Mouse (Mus musculus) MEL (cell line): ENCODE results near the gene Tfap2e. TPM values are rescaled to one million over a fixed set of nuclear protein-coding genes. Genes with fewer than 3 reads are reported as not detected.
A peak's percentile ranks its signal among the peaks of the same experiment; 100 is the strongest.

ENCODE experiments used
- DNase-seq: peaks from one replicate; pipeline ENCODE4 v3.0.0; 2011; ENCODE audit warnings: low read depth, low spot score
- H3K27ac ChIP-seq: 2 replicates; pipeline ENCODE4 v1.5.1; 2012; ENCODE audit warnings: low read depth, mild to moderate bottlenecking, control low read depth, low read length, moderate library complexity; ENCODE audit not compliant: control insufficient read depth
- H3K27me3 ChIP-seq, 2 experiments: fragments of 150-350 bp in 1 of 2; sonication (generic) in 1 of 2; 2 replicates each; pipeline ENCODE4 v1.6.1; 2012; ENCODE audit warnings: low read length in 2 of 2, mild to moderate bottlenecking in 2 of 2, improper control_type of control experiment in 1 of 2, moderate library complexity in 1 of 2; ENCODE audit not compliant: insufficient read depth in 2 of 2, control insufficient read depth in 1 of 2
- H3K36me3 ChIP-seq, 2 experiments: 2 replicates each; pipeline ENCODE4 v1.6.1; 2012 to 2014; ENCODE audit warnings: low read length in 2 of 2, improper control_type of control experiment in 1 of 2, inconsistent platforms in 1 of 2, mild to moderate bottlenecking in 1 of 2; ENCODE audit not compliant: insufficient read depth in 2 of 2, control insufficient read depth in 1 of 2
- H3K4me1 ChIP-seq, 2 experiments: fragments of 150-350 bp in 1 of 2; sonication (generic) in 1 of 2; 2 replicates each; pipeline ENCODE4 v1.6.1; 2012; ENCODE audit warnings: low read length in 2 of 2, improper control_type of control experiment in 1 of 2, mild to moderate bottlenecking in 1 of 2; ENCODE audit not compliant: insufficient read depth in 2 of 2, control insufficient read depth in 1 of 2
- H3K4me3 ChIP-seq, 2 experiments: fragments of 150-350 bp in 1 of 2; sonication (generic) in 1 of 2; 2 replicates each; pipeline ENCODE4 v1.5.1; 2012; ENCODE audit warnings: low read depth in 2 of 2, low read length in 2 of 2, mild to moderate bottlenecking in 2 of 2, moderate library complexity in 2 of 2, control low read depth in 1 of 2, improper control_type of control experiment in 1 of 2; ENCODE audit not compliant: control insufficient read depth in 1 of 2, insufficient read depth in 1 of 2
- H3K79me2 ChIP-seq: 2 replicates; pipeline ENCODE4 v1.6.1; 2012; ENCODE audit warnings: mild to moderate bottlenecking, low read length, moderate library complexity; ENCODE audit not compliant: control insufficient read depth, poor library complexity, insufficient read depth
- H3K9ac ChIP-seq: 2 replicates; pipeline ENCODE4 v1.6.1; 2012; ENCODE audit warnings: low read depth, mild to moderate bottlenecking, control low read depth, low read length, moderate library complexity; ENCODE audit not compliant: control insufficient read depth, poor library complexity, severe bottlenecking
- H3K9me3 ChIP-seq: fragments of 150-350 bp; sonication (generic); replicated peaks from 2 replicates; pipeline ENCODE4 v1.6.1; 2012; ENCODE audit warnings: mild to moderate bottlenecking, low read length, improper control_type of control experiment, moderate library complexity; ENCODE audit not compliant: insufficient read depth
- BHLHE40 ChIP-seq: IDR thresholded peaks from 2 replicates; pipeline ENCODE4 v1.6.1; 2012; ENCODE audit warnings: low read depth, mild to moderate bottlenecking, inconsistent platforms, low read length, improper control_type of control experiment, borderline replicate concordance
- CHD2 ChIP-seq: IDR thresholded peaks from 2 replicates; pipeline ENCODE4 v1.6.1; 2011; ENCODE audit warnings: low read length, improper control_type of control experiment
- CTCF ChIP-seq, 3 experiments: IDR thresholded peaks in 2 of 3; conservative IDR thresholded peaks in 1 of 3; 2 replicates each; pipeline ENCODE4 v1.5.1; 2011 to 2012; ENCODE audit warnings: low read length in 3 of 3, low read depth in 2 of 3, mild to moderate bottlenecking in 2 of 3, improper control_type of control experiment in 1 of 3, inconsistent platforms in 1 of 3, mixed read lengths in 1 of 3, moderate library complexity in 1 of 3; ENCODE audit not compliant: control insufficient read depth in 1 of 3, insufficient read depth in 1 of 3, poor library complexity in 1 of 3, severe bottlenecking in 1 of 3
- E2F4 ChIP-seq: IDR thresholded peaks from 2 replicates; pipeline ENCODE4 v1.6.1; 2011; ENCODE audit warnings: low read depth, low read length, improper control_type of control experiment, borderline replicate concordance
- GATA1 ChIP-seq: IDR thresholded peaks from 2 replicates; pipeline ENCODE4 v1.6.1; 2011; ENCODE audit warnings: low read depth, low read length, improper control_type of control experiment
- HCFC1 ChIP-seq: IDR thresholded peaks from 2 replicates; pipeline ENCODE4 v1.6.1; 2012; ENCODE audit warnings: low read depth, mild to moderate bottlenecking, inconsistent platforms, low read length, improper control_type of control experiment, moderate library complexity
- KAT2A ChIP-seq: conservative IDR thresholded peaks from 2 replicates; pipeline ENCODE4 v1.6.1; 2012; ENCODE audit warnings: low read depth, low read length, improper control_type of control experiment, inconsistent platforms
- MAFK ChIP-seq: IDR thresholded peaks from 2 replicates; pipeline ENCODE4 v1.6.1; 2011; ENCODE audit warnings: low read depth, mild to moderate bottlenecking, low read length, improper control_type of control experiment, borderline replicate concordance
- MAX ChIP-seq: IDR thresholded peaks from 2 replicates; pipeline ENCODE4 v1.6.1; 2011; ENCODE audit warnings: low read length, improper control_type of control experiment
- MAZ ChIP-seq: IDR thresholded peaks from 2 replicates; pipeline ENCODE4 v1.6.1; 2012; ENCODE audit warnings: low read depth, mild to moderate bottlenecking, inconsistent platforms, low read length, improper control_type of control experiment
- MEF2A ChIP-seq: IDR thresholded peaks from 2 replicates; pipeline ENCODE4 v1.6.1; 2014; ENCODE audit warnings: low read depth, mild to moderate bottlenecking, inconsistent platforms, low read length, improper control_type of control experiment; ENCODE audit not compliant: poor library complexity, insufficient replicate concordance, severe bottlenecking; ENCODE audit errors: extremely low read depth
- MXI1 ChIP-seq: IDR thresholded peaks from 2 replicates; pipeline ENCODE4 v1.6.1; 2011; ENCODE audit warnings: mild to moderate bottlenecking, low read depth, low read length, improper control_type of control experiment
- MYC ChIP-seq: IDR thresholded peaks from 2 replicates; pipeline ENCODE4 v1.6.1; 2011; ENCODE audit warnings: low read depth, mild to moderate bottlenecking, low read length, improper control_type of control experiment, moderate library complexity
- POLR2A ChIP-seq, 2 experiments: IDR thresholded peaks; 2 replicates each; pipeline ENCODE4 v1.6.1; 2011 to 2012; ENCODE audit warnings: low read length in 2 of 2, mild to moderate bottlenecking in 2 of 2, control low read depth in 1 of 2, improper control_type of control experiment in 1 of 2, low read depth in 1 of 2, moderate library complexity in 1 of 2; ENCODE audit not compliant: control insufficient read depth in 1 of 2, insufficient read depth in 1 of 2, poor library complexity in 1 of 2
- POLR2AphosphoS2 ChIP-seq: IDR thresholded peaks from 2 replicates; pipeline ENCODE4 v1.6.1; 2011; ENCODE audit warnings: low read length, improper control_type of control experiment
- POLR2AphosphoS5 ChIP-seq: IDR thresholded peaks from 2 replicates; pipeline ENCODE4 v1.6.1; 2012; ENCODE audit warnings: low read depth, borderline replicate concordance, mild to moderate bottlenecking, inconsistent platforms, low read length, moderate library complexity, mixed read lengths
- RAD21 ChIP-seq: IDR thresholded peaks from 2 replicates; pipeline ENCODE4 v1.6.1; 2011; ENCODE audit warnings: mild to moderate bottlenecking, low read depth, low read length, improper control_type of control experiment
- SIN3A ChIP-seq: IDR thresholded peaks from 2 replicates; pipeline ENCODE4 v1.6.1; 2012; ENCODE audit warnings: low read length, improper control_type of control experiment, inconsistent platforms
- SMC3 ChIP-seq: IDR thresholded peaks from 2 replicates; pipeline ENCODE4 v1.6.1; 2011; ENCODE audit warnings: low read depth, low read length, improper control_type of control experiment
- TAL1 ChIP-seq: IDR thresholded peaks from 2 replicates; pipeline ENCODE4 v1.6.1; 2012; ENCODE audit warnings: mild to moderate bottlenecking, inconsistent platforms, low read length, moderate library complexity, mixed read lengths
- TBP ChIP-seq: IDR thresholded peaks from 2 replicates; pipeline ENCODE4 v1.8.0; 2011; ENCODE audit warnings: low read depth, low read length, improper control_type of control experiment
- ZC3H11A ChIP-seq: IDR thresholded peaks from 2 replicates; pipeline ENCODE4 v1.6.1; 2012; ENCODE audit warnings: low read depth, mild to moderate bottlenecking, inconsistent platforms, low read length, improper control_type of control experiment
- ZKSCAN1 ChIP-seq: IDR thresholded peaks from 2 replicates; pipeline ENCODE4 v1.6.1; 2012; ENCODE audit warnings: low read depth, mild to moderate bottlenecking, inconsistent platforms, low read length, improper control_type of control experiment, moderate library complexity
- ZMIZ1 ChIP-seq: IDR thresholded peaks from 2 replicates; pipeline ENCODE4 v1.6.1; 2012; ENCODE audit warnings: low read depth, mild to moderate bottlenecking, inconsistent platforms, low read length, improper control_type of control experiment, moderate library complexity
- polyA plus RNA-seq, 2 experiments: library from polyadenylated mRNA; stranded (reverse) in 1 of 2; unstranded in 1 of 2; fragments of >175 nt in 1 of 2; fragments of >200 nt in 1 of 2; gene quantifications; 2 replicates each; pipeline versions ENCODE4 v1.2.1 to v1.2.4; 2012; ENCODE audit warnings: low replicate concordance in 2 of 2, low read depth in 1 of 2; ENCODE audit not compliant: insufficient read length in 2 of 2, insufficient read depth in 1 of 2, missing spikeins in 1 of 2
- total RNA-seq: library from RNA; depleted of rRNA; stranded (reverse); fragments of 300-350 nt; gene quantifications from 2 replicates; pipeline ENCODE4 v1.2.3, GENCODE M21; 2012

Tfap2e gene
- total and polyA plus RNA-seq, 3 experiments, result 0.03 TPM; not detected in 2

GRCm38 (mm10) chr4:126745506-126746193 lies 9.6 kb upstream of the Tfap2e start:
- Histone ChIP-seq H3K27me3 (no peaks in the 10 kb centered on the region), H3K79me2 (no peaks in the 10 kb centered on the region), H3K4me3 (no peak overlapping the region), H3K4me1 (peaks cover 2 to 3% of the 10 kb centered on the region in 2 experiments; a peak in 2 of 4 replicates), H3K9ac (no peak overlapping the region), H3K27ac (no peak overlapping the region), H3K9me3 (no peaks in the 10 kb centered on the region), H3K36me3 (peaks cover 0 to 4% of the 10 kb centered on the region in 2 experiments)
- peak; percentile 62 for DNase-seq
- TF ChIP-seq MAZ (0 out of 2 replicates have a peak, but pooled peaks have one; percentile 31), POLR2A (IDR thresholded peaks at IDR 0.05; ENCODE audit: control insufficient read depth in 1 of 2, insufficient read depth in 1 of 2, low read depth in 1 of 2, low read length in 2 of 2, poor library complexity in 1 of 2) (no peak), TBP (no peak), RAD21 (peak; percentile 28), CTCF (IDR thresholded peaks at IDR 0.05 in 2 of 3, conservative IDR thresholded peaks at IDR 0.05 in 1 of 3; ENCODE audit: control insufficient read depth in 1 of 3, insufficient read depth in 1 of 3, low read depth in 2 of 3, low read length in 3 of 3, poor library complexity in 1 of 3, severe bottlenecking in 1 of 3) (peak; percentile 47 to 72 (median 67)), POLR2AphosphoS2 (no peak), BHLHE40 (no peak), TAL1 (no peak), ZC3H11A (peak; percentile 54), GATA1 (no peak), POLR2AphosphoS5 (no peak), SMC3 (peak; percentile 62), SIN3A (no peak), CHD2 (no peak), MXI1 (no peak), MEF2A (no peak), KAT2A (no peak), MAX (no peak), MYC (no peak), HCFC1 (no peak), E2F4 (no peak), ZMIZ1 (no peak), MAFK (no peak), ZKSCAN1 (no peak)
